Mouse (Mus musculus): ENCODE measurements around the gene Adgrg7.

DNA sequence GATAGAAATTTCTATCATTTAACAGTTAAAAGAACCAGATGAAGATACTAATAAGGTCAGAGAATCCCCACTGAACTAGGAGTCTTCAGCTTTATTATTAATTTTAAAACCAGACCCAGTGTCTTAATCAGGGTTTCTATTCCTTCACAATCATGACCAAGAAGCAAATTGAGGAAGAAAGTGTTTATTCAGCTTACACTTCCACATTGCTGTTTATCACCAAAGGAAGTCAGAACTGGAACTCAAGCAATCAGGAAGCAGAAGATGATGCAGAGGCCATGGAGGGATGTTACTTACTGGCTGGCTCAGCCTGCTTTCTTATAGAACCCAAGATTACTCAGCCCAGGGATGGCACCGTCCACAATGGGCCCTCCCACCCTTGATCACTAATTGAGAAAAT lies 66.6 kb downstream of the Adgrg7 start:
- TF ChIP-seq POLR2A (IDR thresholded peaks at IDR 0.05; ENCODE audit: borderline replicate concordance, extremely low read depth, low read depth, low read length) (no peak), CTCF (IDR thresholded peaks at IDR 0.05; ENCODE audit: insufficient read depth, low read length) (no peak)
